Mouse (Mus musculus) embryonic facial prominence, embryonic 10.5 days (tissue): ENCODE data around the gene Uimc1. TPM values are rescaled to one million over a fixed set of nuclear protein-coding genes. Genes with fewer than 3 reads are reported as not detected.
A peak's percentile ranks its signal among the peaks of the same experiment; 100 is the strongest.

Experiments used
- DNase-seq: peaks from one replicate; pipeline ENCODE4 v3.0.0-alpha.2; 2017; ENCODE audit warnings: low spot score
- H3K27ac ChIP-seq: fragments of 300-500 bp; sonication (generic); replicated peaks from 2 replicates; pipeline ENCODE4 v1.5.1; 2016; ENCODE audit warnings: mild to moderate bottlenecking
- H3K27me3 ChIP-seq: fragments of 300-500 bp; sonication (generic); replicated peaks from 2 replicates; pipeline ENCODE4 v1.6.1; 2016; ENCODE audit warnings: low read depth, mild to moderate bottlenecking; ENCODE audit not compliant: poor library complexity, severe bottlenecking
- H3K36me3 ChIP-seq: fragments of 300-500 bp; sonication (generic); replicated peaks from 2 replicates; pipeline ENCODE4 v1.6.1; 2016; ENCODE audit warnings: mild to moderate bottlenecking, moderate library complexity
- H3K4me1 ChIP-seq: fragments of 300-500 bp; sonication (generic); 2 replicates; pipeline ENCODE4 v1.6.1; 2016
- H3K4me3 ChIP-seq: fragments of 300-500 bp; sonication (generic); 2 replicates; pipeline ENCODE4 v1.5.1; 2016; ENCODE audit warnings: mild to moderate bottlenecking, moderate library complexity
- H3K9me3 ChIP-seq: fragments of 300-500 bp; sonication (generic); 2 replicates; pipeline ENCODE4 v1.6.1; 2016; ENCODE audit warnings: mild to moderate bottlenecking
- WGBS: fragments of 180-500 bp; shearing (Covaris S2); methylation state at CpG from one replicate; pipeline ENCODE4 v1.1.7; 2016; 5-methylcytosine and 5-hydroxymethylcytosine counted together
- polyA plus RNA-seq: library from polyadenylated mRNA; unstranded; fragments of >200 nt; fragmentation: Nextera tagmentation; extraction: Ambion mirVana; gene quantifications from 2 replicates; pipeline ENCODE4 v1.2.1, GENCODE M21; 2016

Uimc1 gene
- polyA plus RNA-seq: 23.9 and 24.6 TPM in 2 replicates

DNA sequence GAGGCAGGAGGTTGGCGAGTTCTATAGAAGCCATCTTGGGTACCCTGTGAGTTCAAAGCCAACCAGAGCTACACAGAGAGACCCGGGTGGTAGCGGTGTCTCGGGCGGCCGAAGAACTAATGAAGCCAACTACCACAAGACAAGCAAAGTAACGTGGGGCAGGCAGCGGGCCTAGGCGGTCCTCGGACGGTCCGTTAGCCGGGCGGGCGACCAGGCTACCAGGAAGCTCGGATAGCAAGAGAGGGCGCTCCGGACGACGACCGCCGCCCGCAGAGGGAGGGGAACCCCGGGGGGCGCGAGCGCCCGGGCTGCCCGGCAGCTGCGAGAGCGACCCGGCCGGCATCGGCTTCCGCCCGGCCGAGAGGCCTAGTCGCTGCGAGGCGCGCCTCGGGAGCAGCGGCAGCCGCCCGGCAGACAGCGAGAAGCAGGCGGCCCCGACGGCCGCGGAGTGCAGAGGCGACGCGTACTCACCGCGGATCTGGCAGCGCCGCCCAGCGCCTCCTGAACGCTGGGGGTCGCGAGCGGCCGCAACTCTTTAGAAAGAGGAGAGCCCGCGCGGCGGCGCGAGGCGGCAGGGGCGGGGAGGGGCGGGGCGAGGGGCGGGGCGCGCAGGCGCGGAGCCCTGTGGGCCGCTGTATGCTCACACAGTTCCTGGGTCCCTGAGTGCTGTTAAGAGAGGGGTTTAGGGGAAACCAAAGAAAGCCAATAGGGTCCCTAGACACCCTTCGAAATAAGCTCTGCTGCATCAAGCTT lies at the start of gene Uimc1:
Gene Uimc1 (minus strand): TSS at position 575 of the 753 bp plus-strand sequence.
- peak within 1 kb of the TSS; percentile 95 for H3K27ac ChIP-seq
- peak within 1 kb of the TSS; percentile 86 for H3K4me3 ChIP-seq
- peak; percentile 94 for DNase-seq
- under 1% methylated on average over 75 of the region's 81 CpGs for WGBS
- no peaks in the 10 kb centered on the region for H3K27me3 ChIP-seq
- no peaks in the 10 kb centered on the region for H3K36me3 ChIP-seq
- peaks cover 14% of the 10 kb centered on the region for H3K4me1 ChIP-seq
- peaks cover 3% of the 10 kb centered on the region; the same call in 1 of the 2 replicates for H3K9me3 ChIP-seq

DNA sequence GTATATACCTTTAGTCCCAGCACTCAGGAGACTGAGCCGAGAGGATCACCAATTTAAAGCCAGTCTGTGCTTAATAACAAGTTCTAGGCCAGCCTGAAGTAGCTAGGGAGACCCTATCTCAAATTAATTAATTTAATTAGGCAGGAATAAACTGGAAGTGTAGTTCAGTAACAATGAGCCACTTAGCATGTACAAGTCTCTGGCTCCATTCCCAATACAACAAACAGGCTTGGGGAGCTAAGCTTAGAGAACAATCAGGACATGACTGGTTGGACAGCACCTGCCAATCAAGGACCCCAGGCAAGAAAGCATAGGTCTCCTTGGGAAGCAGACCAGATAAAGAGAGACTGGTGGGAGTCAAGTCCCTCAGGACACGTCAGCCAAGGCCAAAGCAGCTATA lies 40.2 kb upstream of the Uimc1 start:
- WGBS: 76% methylated on average over 2 of the region's 2 CpGs
- no peak overlapping the region for H3K27ac ChIP-seq
- no peak overlapping the region for H3K4me3 ChIP-seq
- H3K36me3 ChIP-seq: no peaks in the 10 kb centered on the region
- no peak for DNase-seq
- no peaks in the 10 kb centered on the region for H3K9me3 ChIP-seq
- H3K4me1 ChIP-seq: peaks cover 6% of the 10 kb centered on the region; the same call in 1 of the 2 replicates
- no peaks in the 10 kb centered on the region for H3K27me3 ChIP-seq

DNA sequence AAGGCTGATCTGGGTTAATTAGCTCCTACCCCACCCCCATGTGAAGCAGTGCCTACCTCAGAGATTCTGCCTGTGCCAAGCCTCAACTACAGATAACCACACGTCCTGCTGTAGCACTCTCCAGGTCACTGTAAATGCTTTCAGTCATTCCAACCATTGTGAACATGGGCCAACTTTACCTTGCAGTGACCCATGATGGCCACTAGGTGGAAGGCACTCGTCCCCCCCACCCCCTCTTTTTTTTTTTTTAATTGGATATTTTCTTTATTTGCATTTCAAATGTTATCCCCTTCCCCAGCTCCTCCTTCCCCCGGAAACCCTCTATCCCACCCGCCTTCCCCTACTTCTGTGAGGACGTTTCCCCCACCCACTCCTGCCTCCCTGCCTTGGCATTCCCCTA lies 35.3 kb upstream of the Uimc1 start:
- H3K9me3 ChIP-seq: no peaks in the 10 kb centered on the region
- H3K36me3 ChIP-seq: peaks cover 41% of the 10 kb centered on the region
- no peak overlapping the region for H3K4me3 ChIP-seq
- WGBS: 9% methylated on average over 5 of the region's 5 CpGs
- no peaks in the 10 kb centered on the region for H3K27me3 ChIP-seq
- H3K27ac ChIP-seq: no peak overlapping the region
- H3K4me1 ChIP-seq: peaks cover 9% of the 10 kb centered on the region; the same call in 1 of the 2 replicates
- peak; percentile 18 for DNase-seq

DNA sequence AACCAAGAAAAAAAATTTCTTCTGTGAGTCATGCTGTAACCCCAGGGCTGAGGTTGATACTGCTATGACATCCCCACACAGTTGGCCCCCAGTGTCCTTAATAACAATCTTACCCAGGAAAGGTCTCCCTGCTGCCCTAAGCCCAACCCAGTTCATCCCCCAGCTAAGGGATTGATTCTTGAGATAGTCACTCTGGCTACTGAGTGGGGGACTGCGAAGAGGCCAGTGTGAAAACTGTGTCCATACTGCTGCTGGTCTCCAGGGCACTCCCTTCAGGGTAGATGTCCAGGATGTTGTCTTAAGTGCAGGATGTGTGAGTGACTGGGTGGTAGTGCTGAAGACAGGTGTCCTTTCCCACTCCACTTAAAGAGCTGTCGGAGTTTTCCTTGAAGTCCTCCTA lies 33.3 kb upstream of the Uimc1 start, which contains the start of gene Gm17617:
Gene Gm17617 (minus strand): TSS at position 101 of the 400 bp plus-strand sequence.
- Histone ChIP-seq H3K36me3 (peaks cover 59% of the 10 kb centered on the region), H3K27ac (no peak within 1 kb of the TSS), H3K9me3 (no peaks in the 10 kb centered on the region), H3K27me3 (no peaks in the 10 kb centered on the region), H3K4me1 (peaks cover 9% of the 10 kb centered on the region; the same call in 1 of the 2 replicates), H3K4me3 (no peak within 1 kb of the TSS)
- WGBS: 93% methylated on average over 2 of the region's 2 CpGs
- DNase-seq: no peak

DNA sequence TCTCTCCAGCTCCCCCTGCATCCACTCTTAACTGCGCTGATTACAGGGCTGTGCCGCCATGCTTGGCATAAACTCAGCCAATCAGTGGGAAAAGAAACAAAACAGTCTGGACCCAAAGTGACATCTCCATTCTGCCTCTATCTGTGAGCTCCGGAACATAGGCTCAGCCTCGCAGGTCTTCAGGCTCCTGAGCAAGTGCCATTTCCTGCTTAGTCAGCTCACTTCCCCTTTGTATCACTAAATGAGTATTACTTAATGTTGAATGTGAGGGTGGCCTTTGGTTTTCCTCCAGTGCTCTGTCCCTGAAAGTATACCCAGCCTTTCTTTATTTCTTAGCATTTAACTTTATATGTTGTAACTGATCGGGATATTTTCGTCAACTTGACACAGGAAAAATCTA lies 24.8 kb upstream of the Uimc1 start:
- Histone ChIP-seq H3K27ac (no peak overlapping the region), H3K36me3 (peaks cover 78% of the 10 kb centered on the region), H3K4me3 (no peak overlapping the region), H3K4me1 (no peaks in the 10 kb centered on the region), H3K27me3 (no peaks in the 10 kb centered on the region), H3K9me3 (no peaks in the 10 kb centered on the region)
- WGBS: 94% methylated on average over 6 of the region's 6 CpGs
- no peak for DNase-seq

DNA sequence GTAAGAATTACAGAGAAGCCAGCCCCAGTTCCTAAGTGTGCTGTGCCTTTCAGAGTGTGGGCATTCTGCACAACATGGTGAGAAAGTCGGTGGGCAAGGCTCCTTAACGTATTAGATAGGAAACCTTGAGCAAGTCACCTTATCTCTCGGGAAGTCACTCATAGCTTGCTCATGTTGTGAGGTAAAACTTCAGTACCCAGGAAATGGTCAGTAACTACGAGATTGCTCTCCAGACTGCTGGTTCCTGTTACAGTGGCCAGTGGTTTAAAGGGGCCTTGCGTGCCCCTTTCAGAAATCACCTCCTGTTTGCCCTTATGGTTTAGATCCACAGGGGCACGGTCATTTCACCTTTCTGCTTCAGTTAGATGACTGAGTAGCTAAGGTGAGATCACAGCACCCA lies 14.3 kb upstream of the Uimc1 start:
- Histone ChIP-seq H3K4me3 (no peak overlapping the region), H3K4me1 (no peaks in the 10 kb centered on the region), H3K27ac (no peak overlapping the region), H3K36me3 (peaks cover 72% of the 10 kb centered on the region), H3K9me3 (no peaks in the 10 kb centered on the region), H3K27me3 (no peaks in the 10 kb centered on the region)
- DNase-seq: no peak
- 89% methylated on average over 6 of the region's 6 CpGs for WGBS

DNA sequence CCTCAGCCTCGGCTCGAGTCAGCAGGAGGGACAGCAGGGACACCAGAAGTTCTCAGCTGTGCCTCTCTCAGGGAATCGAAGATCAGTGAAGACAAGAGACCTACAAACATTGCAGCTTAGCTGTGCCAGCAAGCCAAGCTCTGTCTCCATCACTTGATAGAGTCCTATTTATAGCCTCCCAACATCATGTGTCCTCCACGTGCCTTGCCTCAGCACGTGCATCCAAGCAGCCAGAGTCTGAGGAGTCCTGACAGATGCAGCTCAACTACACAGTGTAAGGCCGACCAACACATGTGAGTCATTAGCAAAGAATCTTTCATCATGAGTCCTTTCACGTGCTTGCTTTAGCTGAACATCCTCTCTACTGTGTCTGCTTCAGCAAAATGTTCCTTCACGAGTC lies 7.6 kb upstream of the Uimc1 start:
- Histone ChIP-seq H3K27me3 (no peaks in the 10 kb centered on the region), H3K4me1 (peaks cover 13% of the 10 kb centered on the region), H3K36me3 (peaks cover 29% of the 10 kb centered on the region), H3K27ac (no peak overlapping the region), H3K9me3 (no peaks in the 10 kb centered on the region), H3K4me3 (no peak overlapping the region)
- WGBS: 80% methylated on average over 8 of the region's 8 CpGs
- no peak for DNase-seq

DNA sequence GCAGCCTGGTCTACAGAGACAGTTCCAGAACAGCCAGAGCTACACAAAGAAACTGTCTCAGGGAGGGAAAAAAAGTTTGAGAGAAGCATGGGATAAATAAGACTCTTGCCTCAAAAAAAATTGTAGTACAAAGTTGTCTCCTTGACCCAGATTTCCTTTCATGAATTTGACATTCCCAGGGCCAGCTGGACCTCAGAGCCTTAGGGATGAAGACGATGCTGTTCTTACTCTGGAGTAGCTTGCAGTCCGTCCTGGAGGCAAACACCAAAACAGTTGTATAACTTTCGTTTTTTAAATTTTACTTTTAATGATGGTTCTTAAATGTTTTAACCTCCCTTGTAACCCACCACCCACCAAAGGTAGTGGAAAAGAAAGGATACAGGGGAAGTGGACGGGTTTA lies 7.0 kb upstream of the Uimc1 start:
- 91% methylated on average over 4 of the region's 4 CpGs for WGBS

DNA sequence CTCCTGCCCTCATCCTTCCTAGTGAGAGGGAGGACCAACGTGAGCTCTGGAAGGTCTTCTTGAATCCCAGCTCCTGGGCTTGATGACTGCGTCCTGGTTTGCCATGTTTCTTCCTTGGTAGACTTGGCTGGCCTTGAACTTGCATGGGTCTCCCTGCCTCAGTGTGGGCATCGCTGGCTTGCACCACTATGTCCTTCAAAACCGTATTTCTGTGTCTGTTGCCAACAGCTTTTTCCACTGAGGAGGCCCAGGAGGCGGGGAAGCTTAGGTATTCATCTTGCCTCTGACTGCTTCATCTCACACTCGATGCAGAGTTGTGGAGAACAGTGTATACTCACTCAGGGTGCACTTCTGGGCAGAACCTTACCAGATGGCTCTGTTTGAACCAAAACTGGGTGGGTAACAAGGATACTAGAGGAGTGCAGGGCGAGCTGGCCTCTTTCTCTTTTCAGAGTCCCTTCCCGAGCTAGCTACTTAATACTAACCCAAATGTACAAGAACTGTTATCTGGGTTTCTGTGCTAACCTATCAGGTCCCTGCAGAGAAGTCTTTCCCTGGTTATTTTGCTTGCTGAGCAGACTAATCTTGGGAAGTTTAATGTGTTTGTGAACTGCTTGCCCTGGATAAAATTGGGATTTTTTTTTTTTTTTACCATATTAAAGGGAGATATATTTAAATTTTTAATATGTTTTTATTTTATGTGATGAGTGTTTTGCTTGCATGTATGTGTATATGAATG lies 6.0 kb upstream of the Uimc1 start:
- peak overlapping the region; percentile 89 for H3K4me3 ChIP-seq
- no peaks in the 10 kb centered on the region for H3K27me3 ChIP-seq
- peak; percentile 13 for DNase-seq
- H3K4me1 ChIP-seq: peaks cover 13% of the 10 kb centered on the region
- H3K9me3 ChIP-seq: peaks cover 3% of the 10 kb centered on the region; the same call in 1 of the 2 replicates
- 28% methylated on average over 8 of the region's 8 CpGs for WGBS
- H3K27ac ChIP-seq: peak overlapping the region; percentile 92
- H3K36me3 ChIP-seq: peaks cover 25% of the 10 kb centered on the region

More for the DNA sequence above, 7.0 kb upstream of the Uimc1 start:
- Histone ChIP-seq H3K4me1 (peaks cover 13% of the 10 kb centered on the region), H3K9me3 (no peaks in the 10 kb centered on the region), H3K36me3 (peaks cover 25% of the 10 kb centered on the region), H3K27me3 (no peaks in the 10 kb centered on the region), H3K27ac (no peak overlapping the region), H3K4me3 (no peak overlapping the region)
- no peak for DNase-seq

DNA sequence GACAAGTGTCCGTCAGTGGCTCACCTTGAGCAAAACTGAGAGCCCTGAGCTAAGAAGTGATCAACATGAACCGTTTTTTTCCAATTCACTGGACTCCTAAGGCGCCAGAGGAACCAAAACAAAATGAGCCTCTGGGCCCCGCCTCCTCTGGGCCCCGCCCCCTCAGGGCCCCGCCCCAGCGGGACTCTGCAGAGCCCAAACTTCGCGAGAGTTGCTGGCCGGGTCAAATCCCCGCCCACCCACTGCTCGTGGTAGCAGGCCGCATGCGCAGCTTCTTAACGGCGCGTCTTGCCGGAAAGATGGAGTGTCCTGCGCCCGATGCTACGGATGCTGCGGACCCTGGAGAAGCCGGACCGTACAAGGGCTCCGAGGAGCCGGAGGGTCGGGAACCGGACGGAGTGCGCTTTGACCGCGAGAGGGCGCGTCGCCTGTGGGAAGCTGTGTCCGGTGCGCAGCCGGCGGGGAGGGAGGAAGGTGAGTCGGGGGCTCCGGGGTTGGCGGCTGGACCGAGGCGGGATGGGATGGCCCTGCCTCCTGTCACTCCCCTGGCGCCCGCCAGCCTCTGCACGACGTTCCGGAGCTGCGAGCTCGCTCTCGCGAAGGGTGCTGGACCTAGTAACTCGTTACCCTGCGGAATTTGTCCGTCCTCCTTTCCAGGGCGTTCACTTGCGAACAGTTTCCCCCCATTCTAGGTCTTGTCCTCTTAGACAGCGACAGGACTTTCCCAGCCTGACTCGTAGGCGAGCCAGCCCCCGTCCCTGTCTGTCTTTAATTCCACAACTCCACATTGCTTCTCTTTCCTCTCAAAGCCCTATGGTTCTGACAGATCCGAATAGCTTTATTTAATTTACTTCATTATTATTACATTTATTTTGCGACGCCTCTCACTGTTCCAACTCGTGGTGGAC lies 5.2 kb upstream of the Uimc1 start, which contains the start of gene Zfp346:
Gene Zfp346 (plus strand): TSS at position 267 of the 908 bp plus-strand sequence.
- Histone ChIP-seq H3K36me3 (peaks cover 25% of the 10 kb centered on the region), H3K4me1 (peaks cover 13% of the 10 kb centered on the region), H3K9me3 (peaks cover 3% of the 10 kb centered on the region; the same call in 1 of the 2 replicates), H3K27ac (peak within 1 kb of the TSS; percentile 92), H3K27me3 (no peaks in the 10 kb centered on the region), H3K4me3 (peak within 1 kb of the TSS; percentile 89)
- WGBS: under 1% methylated on average over 65 of the region's 66 CpGs
- DNase-seq: peak; percentile 97

DNA sequence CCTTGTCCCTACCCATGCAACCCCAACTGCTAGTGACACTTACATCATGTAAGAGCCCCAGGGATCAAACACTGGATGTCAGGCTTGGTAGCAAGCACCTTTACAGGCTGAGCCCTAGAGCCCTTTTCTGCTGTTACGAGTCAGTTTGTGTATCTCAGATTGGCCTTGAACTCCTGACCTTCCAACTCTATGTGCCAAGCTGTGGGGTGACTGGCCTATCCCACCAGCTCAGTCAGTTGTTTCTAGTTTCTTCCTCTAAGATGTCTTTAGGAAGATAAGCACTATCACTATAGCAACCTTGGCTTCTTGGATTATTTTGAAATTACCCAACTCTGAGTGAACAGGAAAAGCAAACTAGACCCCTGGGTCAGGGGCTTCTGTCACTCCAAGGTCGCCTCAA lies 3.3 kb upstream of the Uimc1 start:
- H3K4me3 ChIP-seq: no peak overlapping the region
- DNase-seq: no peak
- H3K36me3 ChIP-seq: peaks cover 12% of the 10 kb centered on the region
- WGBS: 74% methylated on average over 2 of the region's 2 CpGs
- peaks cover 26% of the 10 kb centered on the region for H3K4me1 ChIP-seq
- no peaks in the 10 kb centered on the region for H3K27me3 ChIP-seq
- no peak overlapping the region for H3K27ac ChIP-seq
- peaks cover 3% of the 10 kb centered on the region; the same call in 1 of the 2 replicates for H3K9me3 ChIP-seq

DNA sequence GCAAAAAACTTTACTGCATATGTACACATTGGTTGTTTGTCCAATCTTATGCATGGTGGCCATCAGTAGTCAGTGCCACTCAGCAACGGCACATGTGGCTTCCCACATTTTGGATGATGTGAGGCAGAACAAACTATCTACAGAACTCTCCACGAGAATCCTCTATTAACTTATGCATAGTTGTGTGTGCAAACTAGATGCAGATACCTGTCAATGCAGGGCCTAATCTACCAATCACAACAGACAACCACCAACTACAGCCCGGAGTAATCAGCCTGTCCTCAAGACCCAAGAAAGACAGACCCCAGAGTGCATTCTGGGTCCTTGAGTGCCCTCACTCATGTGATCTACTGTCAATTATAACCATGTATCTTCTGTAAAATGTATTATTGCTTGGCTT lies 2.3 kb upstream of the Uimc1 start:
- Histone ChIP-seq H3K9me3 (peaks cover 3% of the 10 kb centered on the region; the same call in 1 of the 2 replicates), H3K4me1 (peaks cover 26% of the 10 kb centered on the region), H3K4me3 (no peak overlapping the region), H3K27me3 (no peaks in the 10 kb centered on the region), H3K36me3 (peaks cover 2% of the 10 kb centered on the region), H3K27ac (no peak overlapping the region)
- whole genome bisulfite sequencing: 96% methylated on average over 3 of the region's 3 CpGs
- no peak for DNase-seq
